Mouse (Mus musculus) hematopoietic stem cell, adult 5-6 weeks (primary cell): ENCODE results near the gene Fbxl3. TPM values are rescaled to one million over a fixed set of nuclear protein-coding genes. Genes with fewer than 3 reads are reported as not detected.
A peak's percentile ranks its signal among the peaks of the same experiment; 100 is the strongest.

Source experiments
- ATAC-seq, 2 experiments: fragments of 125-278 bp in 1 of 2; replicated peaks in 1 of 2; 2 replicates each; pipeline ENCODE4 v1.8.0; 2016 to 2017; ENCODE audit warnings: inconsistent platforms in 2 of 2, mild to moderate bottlenecking in 2 of 2, moderate number of reproducible peaks in 2 of 2, low read depth in 1 of 2, moderate TSS enrichment in 1 of 2; ENCODE audit not compliant: low FRiP score in 2 of 2, poor library complexity in 2 of 2, severe bottlenecking in 2 of 2, insufficient read depth in 1 of 2, low TSS enrichment in 1 of 2
- total RNA-seq: library from RNA; stranded (forward); fragments of 172-1452, 232-1000 nt; gene quantifications from 2 replicates; pipeline ENCODE4 v1.2.3, GENCODE M21; 2017

Gene Fbxl3
- total RNA-seq, 1 experiment from 2014 or later, result 96.4 TPM

DNA sequence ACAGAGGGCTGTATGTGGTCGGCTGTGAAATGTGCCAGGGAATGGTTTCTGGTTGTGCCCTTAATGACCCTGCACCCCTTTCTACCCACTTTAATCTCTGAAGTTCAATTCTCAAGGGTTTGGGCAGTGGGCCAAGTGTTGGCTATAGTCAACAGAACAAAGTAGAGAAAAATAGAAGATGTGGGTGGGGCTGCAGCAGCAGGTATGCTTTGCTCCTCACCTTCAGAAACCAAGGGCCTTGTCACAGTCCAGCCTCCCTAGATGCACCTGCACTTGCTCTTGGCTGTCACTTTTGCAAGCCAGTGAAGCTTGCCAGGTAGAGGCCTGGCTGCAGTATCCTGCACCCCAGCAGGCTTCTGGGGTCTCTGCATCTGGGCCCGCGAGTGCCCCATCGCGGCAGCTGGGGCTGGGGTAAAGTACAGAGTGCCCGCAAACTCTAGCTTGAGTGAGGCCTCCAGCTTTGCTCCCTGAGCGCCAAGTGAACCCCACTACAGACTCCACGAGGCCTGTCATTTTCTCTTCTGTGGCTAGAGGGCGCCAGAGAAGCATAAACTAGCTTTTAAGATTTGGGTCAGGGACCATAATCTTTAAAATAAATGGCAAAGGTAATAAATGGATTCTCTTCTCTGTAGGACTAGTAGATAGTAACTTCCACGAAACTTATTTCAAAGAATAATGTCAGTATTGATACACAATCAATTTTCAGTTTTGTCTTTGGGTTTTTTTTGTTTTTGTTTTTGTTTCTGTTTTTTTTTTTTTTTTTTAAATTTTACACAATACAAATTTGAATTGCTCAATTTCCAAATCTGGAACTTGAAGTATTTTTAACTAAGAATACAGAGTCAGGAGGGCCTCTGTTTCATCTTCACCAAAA lies 33.8 kb downstream of the Fbxl3 start:
- peak; percentile 35 to 50 for ATAC-seq

DNA sequence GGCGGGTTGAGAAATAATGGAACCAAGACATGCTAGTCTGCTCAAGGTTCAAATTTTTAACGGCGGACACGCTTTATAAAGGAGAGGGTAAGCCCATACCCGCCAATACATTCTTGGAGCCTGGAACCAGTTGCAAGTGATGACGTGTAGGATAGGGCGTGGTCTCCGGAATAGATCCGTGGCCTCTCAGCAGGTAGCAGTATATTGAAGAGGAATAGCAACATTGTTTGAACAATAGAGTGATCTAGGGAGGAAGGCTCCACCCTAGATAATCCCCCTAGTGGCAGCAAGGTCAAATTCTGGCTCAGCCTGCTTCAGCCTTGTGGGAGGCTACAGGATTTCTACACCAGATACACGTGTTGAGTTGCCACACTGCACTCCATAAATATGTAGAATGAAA lies 39.9 kb downstream of the Fbxl3 start:
- peak in 1 of 2 experiments; percentile 30; a peak in 1 of 4 replicates for ATAC-seq

DNA sequence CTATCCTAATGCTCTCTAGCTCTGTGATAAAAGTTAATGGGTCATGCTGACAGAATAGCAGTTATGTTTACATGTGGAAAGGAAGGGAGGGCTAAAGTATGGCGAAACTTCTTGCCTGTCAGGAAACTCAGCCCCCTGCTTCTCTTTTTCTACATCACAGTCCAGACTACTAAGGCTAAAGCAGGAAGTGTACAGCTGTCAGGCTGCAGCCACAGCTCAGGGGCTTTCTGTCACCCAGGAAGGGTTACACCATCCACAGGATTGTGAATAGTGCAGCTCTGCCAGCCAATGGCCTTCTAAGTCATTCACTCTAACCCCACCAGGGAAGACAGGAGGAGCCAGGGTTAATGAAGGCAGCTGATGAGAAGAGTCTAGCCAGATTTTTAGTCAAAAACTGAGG lies 40.4 kb downstream of the Fbxl3 start:
- ATAC-seq, result peak; percentile 93 to 98

DNA sequence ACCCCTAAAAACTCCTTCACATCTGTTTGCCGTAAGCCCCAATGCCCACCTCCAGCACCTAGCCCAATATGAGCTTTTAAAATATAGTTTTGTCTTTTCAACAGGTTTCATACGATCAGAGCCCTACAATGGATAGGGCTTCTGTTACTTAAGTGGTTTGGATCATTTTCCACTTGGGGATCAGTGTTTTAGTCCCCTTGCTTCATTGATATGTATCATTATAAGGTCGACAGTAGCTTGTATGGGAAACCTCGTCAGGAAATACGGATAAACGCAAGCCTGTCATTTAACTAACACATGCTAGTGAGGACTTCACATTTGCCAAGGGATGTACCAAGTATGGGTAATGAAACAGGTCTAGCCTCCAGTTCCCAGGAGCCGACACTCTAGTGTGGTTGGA lies 42.8 kb downstream of the Fbxl3 start:
- no peak for ATAC-seq

DNA sequence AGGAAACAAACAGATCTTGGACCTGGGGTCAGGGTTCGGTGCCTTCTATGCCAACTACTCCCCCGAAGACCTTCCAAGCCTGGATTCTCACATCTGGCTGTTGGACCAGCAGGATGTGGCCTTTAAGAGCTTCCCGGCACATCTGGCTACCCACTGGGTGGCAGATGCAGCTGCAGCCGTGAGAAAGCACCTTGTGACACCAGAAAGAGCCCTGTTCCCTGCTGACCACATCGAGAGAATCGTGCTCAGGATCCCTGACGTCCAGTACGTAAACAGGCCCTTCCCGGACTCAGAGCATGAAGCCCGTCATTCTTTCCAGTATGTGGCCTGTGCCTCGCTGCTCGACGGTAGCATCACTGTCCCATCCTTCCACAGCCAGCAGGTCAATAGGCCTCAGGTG lies 44.6 kb downstream of the Fbxl3 start:
- no peak for ATAC-seq

DNA sequence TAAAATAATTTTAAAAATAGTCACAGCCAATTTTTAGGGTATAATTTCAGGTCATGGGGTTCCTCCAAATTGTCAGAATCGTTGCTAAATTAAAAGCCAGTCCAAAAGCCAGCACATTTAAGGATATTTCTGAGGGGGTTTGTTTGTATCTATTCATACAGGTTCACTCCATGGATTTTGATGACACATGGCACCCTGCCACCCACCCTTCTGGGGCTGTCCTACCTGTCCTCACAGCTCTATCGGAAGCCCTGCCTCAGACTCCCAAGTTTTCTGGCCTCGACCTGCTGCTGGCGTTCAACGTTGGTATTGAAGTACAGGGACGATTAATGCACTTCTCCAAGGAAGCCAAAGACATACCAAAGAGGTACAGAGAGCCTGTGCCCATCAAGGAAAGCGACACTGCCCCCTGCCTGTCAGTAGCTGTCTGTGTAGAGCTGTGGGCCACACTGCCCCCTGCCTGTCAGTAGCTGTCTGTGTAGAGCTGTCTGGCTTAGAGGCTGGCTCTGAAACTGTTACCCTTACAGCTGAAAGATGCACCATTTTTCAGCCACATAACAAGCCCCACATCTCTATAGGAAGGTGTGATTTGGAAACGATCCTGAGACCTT lies 48.1 kb downstream of the Fbxl3 start:
- ATAC-seq, result peak; percentile 93 to 96

DNA sequence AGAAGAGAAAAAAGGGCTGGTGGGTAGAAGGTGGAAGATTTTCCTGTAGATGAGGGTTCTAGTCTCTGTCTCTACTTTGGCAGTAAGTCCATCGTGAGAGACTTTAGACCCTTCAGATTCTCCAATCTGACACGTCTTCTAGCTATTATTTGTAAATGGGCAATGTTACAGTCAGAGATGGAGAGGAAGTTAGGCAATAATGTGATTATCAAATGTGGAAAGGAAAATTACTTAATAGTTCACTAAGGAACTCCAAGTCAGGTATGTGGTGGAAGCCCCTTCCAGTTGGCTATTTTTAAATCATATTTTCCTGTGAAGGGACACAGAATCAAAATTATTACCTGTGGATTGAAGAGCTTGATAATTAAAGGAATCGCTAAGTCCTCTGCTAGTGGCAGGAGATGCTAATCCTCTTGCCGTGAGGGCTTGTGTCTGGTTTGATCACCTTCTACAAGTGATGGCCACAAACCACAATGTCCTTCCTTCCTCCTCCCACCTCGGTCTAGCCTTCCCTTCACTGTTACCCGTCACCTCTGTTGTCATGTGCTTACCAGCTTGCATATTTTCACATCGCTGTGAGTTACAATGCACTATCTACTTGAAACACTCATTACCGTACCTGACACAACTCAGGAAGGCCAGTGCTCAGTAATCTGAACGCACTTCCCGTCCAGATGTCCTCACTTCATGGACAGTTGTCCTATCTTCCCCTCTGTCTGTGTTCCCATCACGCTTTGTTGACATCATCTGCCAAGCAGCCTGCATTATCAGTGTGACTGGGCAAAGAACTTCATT lies 50.9 kb downstream of the Fbxl3 start:
- peak; percentile 83 to 84 for ATAC-seq

DNA sequence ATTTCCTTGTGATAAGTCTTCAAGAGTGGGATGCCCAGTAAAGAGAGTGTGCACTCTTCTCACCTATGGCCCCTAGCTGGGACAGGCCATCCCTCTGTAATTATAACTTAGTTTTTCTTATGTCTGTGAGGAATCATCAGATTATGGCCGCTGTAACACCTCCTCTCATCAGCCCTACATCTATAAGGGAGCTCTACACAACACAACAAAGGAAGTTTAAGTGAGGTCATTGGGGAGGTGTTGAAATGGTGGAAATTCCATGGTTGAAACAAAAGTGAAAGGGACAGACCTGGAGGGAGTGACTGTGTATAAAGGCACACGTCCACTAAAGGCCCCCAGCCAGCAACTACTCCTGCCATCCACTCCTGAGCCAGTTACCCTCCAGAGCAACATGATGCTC lies 52.7 kb downstream of the Fbxl3 start, which contains the start of gene Acod1:
Acod1 (plus strand) TSS at position 301 of the 400 bp plus-strand sequence.
- no peak for ATAC-seq

DNA sequence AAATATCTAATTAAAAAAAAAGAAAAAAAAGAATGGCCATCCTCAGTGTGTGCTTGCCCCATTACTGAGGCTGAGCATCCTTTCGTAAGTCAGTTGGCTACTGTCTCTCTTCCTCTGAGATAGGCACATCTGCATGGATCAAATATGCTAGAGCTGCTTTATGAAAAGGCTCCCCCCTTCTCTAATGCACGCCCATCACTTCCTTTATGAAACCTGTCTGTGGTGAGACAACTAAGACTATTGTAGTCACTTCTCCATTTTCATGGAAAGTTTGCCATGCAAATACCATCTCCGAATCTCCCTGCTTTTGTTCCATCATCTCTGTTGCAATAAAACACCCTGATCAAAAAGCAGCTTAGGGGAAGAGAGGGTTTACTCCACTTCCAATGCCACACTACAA lies 62.4 kb downstream of the Fbxl3 start:
- ATAC-seq, result peak; percentile 91 to 94

DNA sequence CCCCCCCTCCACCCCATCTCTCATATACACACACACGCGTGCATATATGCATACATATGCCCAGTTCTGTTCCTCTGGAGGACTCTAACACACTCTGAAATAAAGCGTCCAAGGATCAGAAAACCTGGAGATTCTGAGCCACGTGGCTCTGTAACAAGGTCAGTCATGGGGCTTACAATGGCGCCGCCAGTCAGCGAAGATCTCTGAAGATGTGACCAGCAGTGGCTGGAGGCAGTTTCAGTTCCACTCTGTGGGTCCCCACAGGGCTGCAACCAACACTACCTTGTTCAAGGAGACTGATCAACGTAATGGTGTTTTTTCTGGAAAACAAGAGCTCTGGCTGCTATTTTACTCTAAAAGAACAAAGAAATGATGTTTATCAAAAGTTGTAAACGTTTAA lies 65.3 kb downstream of the Fbxl3 start:
- ATAC-seq, result no peak

DNA sequence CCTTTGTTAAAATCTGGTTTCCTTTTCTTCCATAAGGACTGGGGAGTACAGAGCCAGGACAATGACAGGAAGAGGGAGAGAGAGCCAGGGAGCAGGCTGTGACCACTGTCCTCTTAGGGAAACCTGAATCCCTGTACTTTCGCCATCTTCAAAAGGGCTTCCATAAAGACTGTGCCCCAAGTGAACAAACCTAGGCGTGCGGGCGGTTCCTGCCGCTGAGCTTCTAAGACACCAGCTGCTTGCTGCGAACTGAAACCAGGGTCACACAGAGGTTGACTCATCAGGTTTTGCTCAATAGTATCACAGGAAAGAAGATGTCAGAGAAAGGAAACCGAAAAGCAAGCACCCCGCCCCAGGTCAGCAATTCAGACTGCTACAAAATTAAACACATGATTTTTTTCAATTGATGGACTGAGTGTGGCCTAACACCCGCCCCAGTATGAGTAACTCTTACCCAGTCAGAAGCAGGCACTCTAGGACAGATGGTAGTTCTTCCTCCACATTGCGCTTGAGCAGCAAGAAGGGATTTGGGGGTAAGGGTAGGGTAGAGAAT lies 66.0 kb downstream of the Fbxl3 start:
- ATAC-seq, result peak in 1 of 2 experiments; percentile 55; a peak in 1 of 4 replicates

Other genes starting within 250 kb of the Fbxl3 start
- 116 and 119 TPM in 2 replicates for gene Kctd12, start 116.9 kb downstream of the Fbxl3 start, total RNA-seq
- 0.19 and 1.4 TPM in 2 replicates for gene Acod1, start 52.6 kb downstream of the Fbxl3 start, total RNA-seq
- gene Cln5, start 29.4 kb downstream of the Fbxl3 start, total RNA-seq, result 44.9 and 47.3 TPM in 2 replicates
- gene Mycbp2, start 247.2 kb upstream of the Fbxl3 start, total RNA-seq, result 82.5 and 100 TPM in 2 replicates